Mouse (Mus musculus): Measurements from ENCODE around the gene Cables2. TPM values are rescaled to one million over a fixed set of nuclear protein-coding genes. Genes with fewer than 3 reads are reported as not detected.
A peak's percentile ranks its signal among the peaks of the same experiment; 100 is the strongest.

Cables2 gene
- 46.6 and 58.8 TPM in 2 replicates for total RNA-seq (2014; rRNA removed)
- 21.1 and 28.4 TPM in 2 replicates for polyA plus RNA-seq (2015; fragmentation: Nextera tagmentation; extraction: Ambion mirVana)

DNA sequence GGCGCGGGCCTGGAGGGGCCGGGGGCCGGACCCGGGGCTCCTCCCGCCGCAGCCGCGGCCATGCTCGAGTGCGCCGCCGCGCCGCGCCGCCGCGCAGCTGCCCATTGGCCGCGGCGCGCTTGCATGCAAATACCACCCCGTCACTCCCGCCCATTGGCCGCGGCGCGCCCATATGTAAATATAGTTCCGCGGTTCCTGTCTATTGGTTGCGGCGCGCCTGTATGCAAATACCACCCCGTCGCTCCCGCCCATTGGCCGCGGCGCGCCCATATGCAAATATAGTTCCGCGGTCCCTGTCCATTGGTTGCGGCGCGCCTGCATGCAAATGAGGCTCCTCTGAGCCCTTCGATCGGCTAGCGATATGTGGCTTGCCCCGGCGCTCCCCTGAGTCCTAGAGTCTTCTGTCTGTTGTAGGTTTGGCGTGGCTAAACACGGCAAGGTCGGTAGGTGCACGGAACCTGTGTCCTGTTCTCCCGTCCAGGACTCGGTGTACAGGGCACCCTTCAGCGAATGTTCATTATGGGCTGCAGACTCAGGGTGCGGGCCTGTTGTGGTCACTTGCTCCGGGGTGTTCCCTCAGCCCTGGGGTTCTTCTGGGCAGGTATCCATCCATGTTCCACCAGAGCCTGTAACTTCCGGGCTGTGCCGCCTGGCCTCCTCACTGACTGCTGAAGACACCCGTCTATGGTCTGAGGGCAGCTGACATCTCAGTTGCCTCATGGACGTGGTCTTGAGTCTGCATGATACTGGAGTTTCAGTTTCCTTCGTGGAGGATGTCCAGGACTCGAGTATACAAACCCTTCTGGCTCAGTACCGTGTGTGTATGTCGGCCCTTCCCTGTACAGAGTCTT, at the start of gene Cables2:
TSS of gene Cables2 (minus strand) at position 103 of the 851 bp plus-strand sequence.
- 7% methylated on average over 67 of the region's 68 CpGs for WGBS
- Histone ChIP-seq H3K4me1 (ENCODE audit: insufficient read depth) (peaks cover 11% of the 10 kb centered on the region), H3K27ac (ENCODE audit: low read depth, low read length) (0 out of 2 replicates have a peak within 1 kb of the TSS, but pooled peaks have one; percentile 35), H3K9ac (peak within 1 kb of the TSS; percentile 91), H3K36me3 (ENCODE audit: insufficient read depth) (peaks cover 14% of the 10 kb centered on the region; the same call in 1 of the 2 replicates), H3K27me3 (ENCODE audit: insufficient read depth, low read length) (no peaks in the 10 kb centered on the region), H3K4me3 (ENCODE audit: low read depth, low read length) (peak within 1 kb of the TSS; percentile 83), H3K4me2 (ENCODE audit: low read depth) (peak within 1 kb of the TSS; percentile 94), H3K9me3 (ENCODE audit: low read length) (no peaks in the 10 kb centered on the region)
- DNase-seq, result peak; percentile 98
- peak; percentile 96 for ATAC-seq
- no peak for TF ChIP-seq CTCF (IDR thresholded peaks at IDR 0.05; ENCODE audit: low read depth)

DNA sequence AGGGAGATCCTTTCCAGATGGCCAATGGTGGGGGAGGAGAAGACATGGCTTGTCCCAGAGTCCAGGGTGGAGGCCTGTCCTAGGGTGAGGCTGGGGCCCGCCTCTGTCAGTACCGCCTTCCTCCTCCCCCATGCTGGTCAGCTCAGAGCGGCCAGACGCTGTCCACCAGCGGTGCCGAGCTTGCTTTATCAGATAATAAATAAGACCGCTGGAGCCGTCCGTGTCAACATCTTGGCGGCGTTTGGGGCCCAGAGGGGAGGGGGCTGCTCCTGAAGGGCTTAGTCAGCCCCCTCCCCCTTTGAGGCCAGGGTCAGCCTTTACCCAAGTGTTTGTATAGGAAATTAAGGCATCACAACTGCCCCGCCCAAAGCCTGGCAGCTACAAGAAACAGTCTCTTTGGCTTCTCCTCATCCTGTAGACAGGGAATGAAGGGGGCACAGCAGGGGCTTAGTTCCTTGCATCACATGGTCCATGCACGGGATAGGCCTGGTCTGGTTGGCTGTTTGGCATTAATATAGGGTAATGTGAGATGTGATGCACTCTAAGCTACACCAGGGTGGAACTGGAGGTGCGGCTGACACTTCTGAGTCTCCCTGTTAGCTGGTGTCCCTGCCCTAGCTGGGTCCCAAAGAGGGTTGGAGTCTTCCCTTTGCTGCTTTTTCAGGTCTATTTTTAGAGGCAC, 49.5 kb upstream of the Cables2 start:
- ATAC-seq, result no peak
- no peaks in the 10 kb centered on the region for H3K27me3 ChIP-seq (ENCODE audit: insufficient read depth, low read length)
- no peak overlapping the region for H3K9ac ChIP-seq
- TF ChIP-seq CTCF (IDR thresholded peaks at IDR 0.05; ENCODE audit: low read depth), result no peak
- 43% methylated on average over 14 of the region's 14 CpGs for WGBS
- no peak overlapping the region for H3K4me2 ChIP-seq (ENCODE audit: low read depth)
- no peak overlapping the region for H3K4me3 ChIP-seq (ENCODE audit: low read depth, low read length)
- no peaks in the 10 kb centered on the region for H3K36me3 ChIP-seq (ENCODE audit: insufficient read depth)
- no peaks in the 10 kb centered on the region for H3K9me3 ChIP-seq (ENCODE audit: low read length)
- no peak for DNase-seq
- H3K27ac ChIP-seq (ENCODE audit: low read depth, low read length), result no peak overlapping the region
- no peaks in the 10 kb centered on the region for H3K4me1 ChIP-seq (ENCODE audit: insufficient read depth)

- H3K4me2 ChIP-seq (ENCODE audit: low read depth), result no peak overlapping the region
- no peaks in the 10 kb centered on the region for H3K4me1 ChIP-seq (ENCODE audit: insufficient read depth)
- no peaks in the 10 kb centered on the region for H3K9me3 ChIP-seq (ENCODE audit: low read length)
- WGBS, result 75% methylated on average over 4 of the region's 4 CpGs
- no peaks in the 10 kb centered on the region for H3K36me3 ChIP-seq (ENCODE audit: insufficient read depth)
- no peak for TF ChIP-seq CTCF (IDR thresholded peaks at IDR 0.05; ENCODE audit: low read depth)
- no peak overlapping the region for H3K9ac ChIP-seq
- H3K27me3 ChIP-seq (ENCODE audit: insufficient read depth, low read length), result no peaks in the 10 kb centered on the region
- no peak overlapping the region for H3K27ac ChIP-seq (ENCODE audit: low read depth, low read length)
- no peak overlapping the region for H3K4me3 ChIP-seq (ENCODE audit: low read depth, low read length)
- no peak for DNase-seq
- no peak for ATAC-seq
These were observed 46.9 kb upstream of the Cables2 start for GRCm38 (mm10) chr2:180320216-180320615.

DNA sequence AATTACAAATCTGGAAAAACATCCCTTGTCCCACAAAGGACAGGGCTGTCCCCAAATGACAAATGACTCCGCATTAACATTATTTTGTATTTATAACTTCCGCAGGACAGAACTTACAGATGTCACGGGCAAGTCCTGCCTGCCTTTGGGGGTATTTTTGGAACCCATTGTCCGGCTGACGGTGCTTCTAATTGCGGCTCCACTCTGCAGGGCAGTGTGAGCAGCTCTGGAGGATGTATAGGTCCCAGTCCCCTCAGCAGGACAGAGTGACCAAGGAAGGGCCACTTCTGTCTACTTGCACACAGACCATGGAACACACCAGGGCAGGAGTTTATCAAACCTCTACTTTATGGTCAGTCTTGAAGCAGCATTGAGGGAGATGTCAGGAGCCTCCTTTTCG, 44.3 kb upstream of the Cables2 start:
- H3K4me1 ChIP-seq (ENCODE audit: insufficient read depth), result no peaks in the 10 kb centered on the region
- H3K36me3 ChIP-seq (ENCODE audit: insufficient read depth), result no peaks in the 10 kb centered on the region
- DNase-seq (no peak), ATAC-seq (no peak)
- no peaks in the 10 kb centered on the region for H3K27me3 ChIP-seq (ENCODE audit: insufficient read depth, low read length)
- no peaks in the 10 kb centered on the region for H3K9me3 ChIP-seq (ENCODE audit: low read length)
- no peak for TF ChIP-seq CTCF (IDR thresholded peaks at IDR 0.05; ENCODE audit: low read depth)
- 76% methylated on average over 7 of the region's 7 CpGs for WGBS
- H3K9ac ChIP-seq, result no peak overlapping the region
- no peak overlapping the region for H3K27ac ChIP-seq (ENCODE audit: low read depth, low read length)
- no peak overlapping the region for H3K4me3 ChIP-seq (ENCODE audit: low read depth, low read length)
- H3K4me2 ChIP-seq (ENCODE audit: low read depth), result no peak overlapping the region

GRCm38 (mm10) chr2:180314292-180314691, 41.0 kb upstream of the Cables2 start:
- DNase-seq (no peak), ATAC-seq (no peak)
- no peak overlapping the region for H3K9ac ChIP-seq
- H3K4me1 ChIP-seq (ENCODE audit: insufficient read depth), result no peaks in the 10 kb centered on the region
- H3K27me3 ChIP-seq (ENCODE audit: insufficient read depth, low read length), result no peaks in the 10 kb centered on the region; the same call in 1 of the 2 replicates
- no peak for TF ChIP-seq CTCF (IDR thresholded peaks at IDR 0.05; ENCODE audit: low read depth)
- H3K27ac ChIP-seq (ENCODE audit: low read depth, low read length), result no peak overlapping the region
- no peak overlapping the region for H3K4me2 ChIP-seq (ENCODE audit: low read depth)
- no peaks in the 10 kb centered on the region for H3K9me3 ChIP-seq (ENCODE audit: low read length)
- no peaks in the 10 kb centered on the region for H3K36me3 ChIP-seq (ENCODE audit: insufficient read depth)
- H3K4me3 ChIP-seq (ENCODE audit: low read depth, low read length), result no peak overlapping the region
- 88% methylated on average over 2 of the region's 2 CpGs for WGBS

- Histone ChIP-seq H3K9ac (no peak overlapping the region), H3K36me3 (ENCODE audit: insufficient read depth) (no peaks in the 10 kb centered on the region), H3K4me1 (ENCODE audit: insufficient read depth) (no peaks in the 10 kb centered on the region), H3K4me2 (ENCODE audit: low read depth) (no peak overlapping the region), H3K27ac (ENCODE audit: low read depth, low read length) (no peak overlapping the region), H3K9me3 (ENCODE audit: low read length) (no peaks in the 10 kb centered on the region), H3K4me3 (ENCODE audit: low read depth, low read length) (no peak overlapping the region), H3K27me3 (ENCODE audit: insufficient read depth, low read length) (no peaks in the 10 kb centered on the region; the same call in 1 of the 2 replicates)
- ATAC-seq (no peak), DNase-seq (no peak)
- WGBS, result 78% methylated on average over 4 of the region's 4 CpGs
- no peak for TF ChIP-seq CTCF (IDR thresholded peaks at IDR 0.05; ENCODE audit: low read depth)
These were observed 37.9 kb upstream of the Cables2 start for GRCm38 (mm10) chr2:180311147-180311546.

DNA sequence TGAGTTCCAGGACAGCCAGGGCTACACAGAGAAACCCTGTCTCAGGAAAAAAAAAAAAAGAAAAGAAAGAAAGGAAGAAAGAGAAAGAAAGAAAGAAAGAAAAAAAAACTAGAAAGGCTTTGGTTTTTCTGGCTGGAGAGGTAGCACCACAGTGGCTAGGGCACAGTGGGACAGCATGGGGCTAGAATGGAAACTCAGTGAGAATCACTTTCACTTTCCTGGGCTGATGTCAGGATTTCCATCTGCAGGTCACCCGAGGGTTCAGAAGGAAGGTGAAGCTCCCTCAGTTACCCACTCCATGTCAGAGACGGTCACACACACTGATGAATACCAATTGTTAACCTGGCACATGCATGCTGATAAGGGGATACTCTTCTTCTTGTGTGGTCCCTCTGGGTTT, 34.4 kb upstream of the Cables2 start:
- no peaks in the 10 kb centered on the region; the same call in 1 of the 2 replicates for H3K27me3 ChIP-seq (ENCODE audit: insufficient read depth, low read length)
- no peaks in the 10 kb centered on the region for H3K4me1 ChIP-seq (ENCODE audit: insufficient read depth)
- H3K36me3 ChIP-seq (ENCODE audit: insufficient read depth), result no peaks in the 10 kb centered on the region
- H3K4me3 ChIP-seq (ENCODE audit: low read depth, low read length), result no peak overlapping the region
- H3K9me3 ChIP-seq (ENCODE audit: low read length), result no peaks in the 10 kb centered on the region
- WGBS, result 50% methylated on average over 2 of the region's 2 CpGs
- ATAC-seq, result no peak
- no peak overlapping the region for H3K27ac ChIP-seq (ENCODE audit: low read depth, low read length)
- H3K4me2 ChIP-seq (ENCODE audit: low read depth), result no peak overlapping the region
- no peak for DNase-seq
- H3K9ac ChIP-seq, result no peak overlapping the region
- TF ChIP-seq CTCF (IDR thresholded peaks at IDR 0.05; ENCODE audit: low read depth), result no peak
